Mouse (Mus musculus): ENCODE measurements around the gene Snapc2.
"Not testable (repeated sequence)": the region's sequence is repeated elsewhere in the genome, so short reads cannot be mapped to it uniquely, and the experiment has no call there.

Snapc2 gene

DNA sequence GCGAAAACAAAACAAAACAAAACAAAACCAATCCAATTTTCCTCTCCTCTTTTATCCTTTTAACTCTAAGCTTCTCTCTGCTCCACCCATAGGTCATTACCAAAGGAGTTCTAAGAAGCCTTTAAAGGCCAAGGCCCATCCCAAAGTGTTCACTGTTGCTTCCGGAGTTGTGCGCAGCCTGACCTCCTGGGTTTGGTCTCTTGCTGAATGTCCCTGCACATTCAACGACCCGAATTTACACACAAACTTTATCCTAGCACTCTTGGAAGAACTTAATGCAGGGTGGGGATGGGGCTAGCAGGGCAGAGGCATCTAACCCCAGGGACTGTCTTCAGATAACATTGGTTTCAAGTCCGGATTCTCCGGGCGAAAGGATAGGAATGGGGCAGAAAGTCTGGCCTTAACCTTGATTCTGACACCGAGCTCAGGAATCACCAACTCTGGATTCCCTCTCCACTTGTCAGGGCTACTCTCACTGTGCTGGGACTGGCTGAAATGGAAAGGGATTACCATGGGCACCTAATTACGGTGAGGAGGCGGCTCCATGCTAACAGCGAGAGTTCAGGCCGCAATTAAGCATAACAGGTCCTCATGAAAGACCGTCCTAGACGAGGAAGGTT is 15.0 kb upstream of the Snapc2 start:
- peak; percentile 78 for DNase-seq (ENCODE audit: low read depth, low spot score)

DNA sequence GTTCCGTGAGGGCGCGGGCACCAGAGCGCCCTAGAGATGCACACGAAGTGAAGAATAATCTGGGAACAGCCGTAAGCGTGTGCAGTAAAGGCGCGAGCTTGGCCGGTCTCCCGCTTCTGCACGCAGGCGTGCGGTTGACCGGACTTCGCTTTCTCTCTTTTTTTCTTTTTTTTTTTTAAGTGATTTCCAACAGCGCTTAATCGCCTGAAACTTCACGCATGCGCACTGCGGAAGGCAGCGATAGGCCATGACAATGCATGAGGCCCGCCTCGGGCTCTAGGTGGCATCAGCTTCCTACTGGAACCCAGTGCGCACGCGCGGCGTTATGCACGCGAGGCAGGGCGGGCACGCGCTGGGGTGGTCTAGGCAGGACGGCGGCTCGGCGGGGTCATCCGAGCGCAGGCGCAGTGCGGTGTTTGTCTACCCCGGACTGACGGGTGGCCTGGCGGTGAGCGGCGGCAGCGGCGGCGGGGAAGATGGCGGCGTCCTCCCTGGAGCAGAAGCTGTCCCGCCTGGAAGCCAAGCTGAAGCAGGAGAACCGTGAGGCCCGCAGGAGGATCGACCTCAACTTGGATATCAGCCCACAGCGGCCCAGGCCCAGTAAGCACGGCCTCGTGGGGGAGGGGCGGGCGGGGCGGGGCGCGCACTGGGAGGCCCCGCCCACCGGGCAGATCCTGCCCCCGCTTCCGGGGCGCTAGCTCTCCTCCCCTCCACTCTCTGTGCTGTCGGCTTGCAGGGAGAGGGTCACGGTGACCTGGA is 14.3 kb upstream of the Snapc2 start, which contains the start of the genes Map2k7 and Gm49320:
Gene Map2k7, plus strand, starts transcription at position 307 of the 759 bp plus-strand sequence.
Gene Gm49320, plus strand, starts transcription at position 432 of the 759 bp plus-strand sequence.
- DNase-seq (ENCODE audit: low read depth, low spot score): peak; percentile 99

DNA sequence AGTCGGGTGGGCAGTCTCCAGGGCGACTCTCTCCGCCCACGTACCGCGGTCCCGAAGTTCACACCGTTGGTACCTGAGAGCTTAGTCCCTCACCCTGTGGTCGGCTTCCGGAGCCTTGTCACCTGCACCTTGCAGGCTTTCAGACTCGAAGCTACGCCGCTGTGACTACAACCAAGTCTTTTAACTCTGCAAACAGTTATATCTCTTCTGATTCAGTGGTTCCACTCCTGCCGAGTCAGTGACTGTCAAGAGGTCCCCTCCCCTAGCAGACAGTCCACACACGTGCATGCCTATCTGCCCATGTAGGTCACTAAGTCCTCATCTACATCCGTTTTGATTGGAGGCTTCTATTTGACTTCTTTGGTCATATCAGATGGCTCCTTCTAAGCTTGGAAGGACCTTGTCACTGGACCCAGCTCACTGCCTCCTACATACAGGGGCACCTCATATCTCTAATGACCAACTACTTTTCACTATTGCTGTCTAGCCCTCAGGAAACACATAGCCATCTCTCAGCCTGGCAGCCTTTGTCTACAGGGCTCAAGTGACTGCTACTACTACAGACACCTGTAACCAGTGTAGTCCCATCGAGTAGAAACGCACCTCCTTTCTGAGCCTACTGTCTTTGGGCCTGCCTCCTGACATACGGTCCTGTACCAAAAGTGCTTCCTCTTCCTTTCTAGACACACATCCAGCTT is 13.5 kb upstream of the Snapc2 start:
- peak; percentile 10 for DNase-seq (ENCODE audit: low read depth, low spot score)

DNA sequence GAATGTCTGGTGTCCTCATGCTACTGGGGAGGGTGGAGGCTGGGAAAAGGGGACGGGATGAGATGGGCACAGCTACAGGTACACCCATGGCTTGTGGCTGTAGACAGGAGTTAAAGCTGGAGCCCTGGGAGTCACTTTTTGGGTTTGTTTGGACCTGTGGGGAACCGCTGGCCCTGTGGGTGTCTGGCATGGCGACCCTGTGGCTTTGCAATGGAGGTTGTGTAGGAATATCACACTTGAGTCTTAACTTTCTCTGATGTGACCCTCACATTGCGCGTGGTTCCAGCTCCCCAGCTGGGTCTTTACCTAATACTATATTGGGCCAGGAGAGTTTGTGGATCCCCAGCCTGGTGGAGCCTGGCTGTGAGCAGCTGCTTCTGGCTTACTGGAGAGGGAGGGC is 7.8 kb upstream of the Snapc2 start:
- DNase-seq (ENCODE audit: low read depth, low spot score): no peak

DNA sequence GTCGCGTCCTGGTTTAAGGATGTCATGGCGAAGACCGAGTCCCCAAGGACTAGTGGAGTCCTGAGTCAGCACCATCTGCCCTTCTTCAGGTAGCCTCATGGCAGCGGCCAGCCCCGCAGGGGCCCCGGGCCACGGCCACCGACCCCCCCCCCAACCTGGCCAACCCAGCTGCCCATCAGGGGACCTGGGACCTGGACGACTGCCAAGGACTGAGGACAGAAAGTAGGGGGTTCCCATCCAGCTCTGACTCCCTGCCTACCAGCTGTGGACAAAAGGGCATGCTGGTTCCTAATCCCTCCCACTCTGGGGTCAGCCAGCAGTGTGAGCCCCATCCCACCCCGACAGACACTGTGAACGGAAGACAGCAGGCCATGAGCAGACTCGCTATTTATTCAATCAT is 7.1 kb upstream of the Snapc2 start:
- DNase-seq (ENCODE audit: low read depth, low spot score): no peak

DNA sequence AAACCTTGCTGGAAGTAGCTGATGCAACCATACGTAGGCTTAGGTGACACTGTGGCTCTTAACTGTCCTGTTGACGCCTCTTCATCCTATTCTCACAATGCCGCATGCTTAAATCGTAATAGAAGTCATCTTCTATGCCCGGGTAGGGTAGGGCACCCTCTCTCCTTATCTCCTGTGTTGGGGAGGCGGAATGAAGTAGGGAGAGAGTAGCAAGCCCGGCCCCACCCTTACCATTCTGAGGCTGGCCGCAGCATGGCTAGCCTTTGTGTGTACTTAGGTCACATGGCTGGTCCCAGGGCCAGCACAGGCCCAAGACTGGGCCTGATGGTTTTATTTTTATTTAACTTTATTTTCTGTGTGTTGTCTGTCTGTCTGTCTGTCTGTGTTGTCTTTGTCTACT is 5.6 kb upstream of the Snapc2 start:
- DNase-seq (ENCODE audit: low read depth, low spot score): no peak

DNA sequence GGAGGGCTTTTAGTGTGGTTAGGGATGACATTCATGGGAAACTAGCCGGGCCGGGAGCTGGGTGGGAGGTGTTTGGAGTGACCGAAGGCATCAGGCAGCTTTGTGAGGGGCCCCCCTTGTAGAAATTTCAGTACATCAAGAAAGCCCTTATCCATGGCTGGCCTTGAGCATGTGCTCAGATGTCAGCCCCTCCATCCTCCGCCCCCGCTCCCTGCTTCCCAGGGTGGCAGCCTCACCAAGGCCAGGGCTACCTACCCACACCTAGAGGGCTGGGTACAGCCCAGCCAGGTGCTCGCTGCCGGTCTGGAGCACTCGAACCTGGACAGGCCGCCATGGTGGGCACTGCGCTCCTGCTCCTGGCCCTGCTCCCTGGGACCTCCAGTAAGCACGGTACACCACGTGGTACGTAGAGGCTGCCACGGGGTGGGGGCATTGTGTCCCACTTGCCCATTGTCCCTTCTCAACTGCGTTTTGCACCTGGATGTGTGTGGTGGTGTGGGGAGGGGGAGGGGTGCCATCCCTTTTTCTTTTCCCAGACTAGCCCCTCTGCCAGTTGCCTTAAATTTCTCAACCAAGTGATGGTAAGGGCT is 4.8 kb upstream of the Snapc2 start, which contains the start of gene Tgfbr3l:
Gene Tgfbr3l, plus strand, starts transcription at position 264 of the 590 bp plus-strand sequence.
- DNase-seq (ENCODE audit: low read depth, low spot score): no peak

DNA sequence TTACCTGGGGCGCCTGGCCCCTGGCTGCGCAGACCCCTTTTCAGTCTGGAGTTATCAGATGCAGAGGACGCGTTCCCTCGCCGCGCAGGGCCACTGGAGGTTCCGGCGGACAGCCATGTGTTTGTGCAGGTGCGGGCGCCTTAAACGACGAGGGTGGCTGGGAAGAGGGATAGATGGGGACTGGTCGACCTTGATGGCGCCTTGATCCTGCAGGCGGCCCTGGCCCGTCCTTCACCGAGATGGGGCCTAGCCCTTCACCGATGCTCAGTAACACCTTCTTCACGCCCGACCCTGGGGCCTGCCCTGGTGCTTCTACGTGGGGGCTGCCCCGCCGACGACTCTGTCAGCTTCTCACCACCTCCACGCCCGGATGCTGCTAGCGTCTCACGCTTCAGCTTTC is 3.7 kb upstream of the Snapc2 start:
- DNase-seq (ENCODE audit: low read depth, low spot score): no peak

DNA sequence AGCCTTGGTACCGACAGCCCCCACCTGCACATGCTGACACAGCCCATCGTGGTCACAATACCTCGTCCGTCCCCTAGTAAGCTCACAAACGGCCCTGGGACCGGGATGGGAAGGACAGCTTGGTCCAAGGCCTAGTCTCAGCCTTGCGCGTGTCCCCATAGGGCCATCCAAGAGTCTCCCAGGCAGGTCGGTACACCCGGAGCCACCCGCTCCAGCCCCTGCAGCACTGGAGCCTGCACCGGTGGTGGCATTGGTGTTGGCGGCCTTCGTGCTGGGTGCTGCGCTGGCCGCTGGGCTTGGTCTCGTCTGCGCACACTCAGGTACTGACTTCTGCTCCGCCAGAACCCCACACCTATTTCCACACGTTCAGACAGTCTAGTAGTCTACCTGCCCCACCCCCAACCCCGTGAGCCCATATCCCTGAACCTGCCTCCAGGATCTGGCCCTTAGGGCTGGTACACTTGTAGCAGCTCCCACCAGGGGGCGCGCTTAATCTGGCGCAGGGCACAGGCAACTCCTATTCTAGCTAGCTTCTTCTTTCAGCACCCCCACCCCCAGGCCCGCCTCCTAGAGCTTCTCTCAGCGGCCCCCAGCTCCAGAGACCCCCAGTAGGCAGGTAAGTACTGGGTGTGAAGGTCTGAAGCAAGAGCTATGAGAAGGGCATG is 2.4 kb upstream of the Snapc2 start:
- peak; percentile 77 for DNase-seq (ENCODE audit: low read depth, low spot score)

DNA sequence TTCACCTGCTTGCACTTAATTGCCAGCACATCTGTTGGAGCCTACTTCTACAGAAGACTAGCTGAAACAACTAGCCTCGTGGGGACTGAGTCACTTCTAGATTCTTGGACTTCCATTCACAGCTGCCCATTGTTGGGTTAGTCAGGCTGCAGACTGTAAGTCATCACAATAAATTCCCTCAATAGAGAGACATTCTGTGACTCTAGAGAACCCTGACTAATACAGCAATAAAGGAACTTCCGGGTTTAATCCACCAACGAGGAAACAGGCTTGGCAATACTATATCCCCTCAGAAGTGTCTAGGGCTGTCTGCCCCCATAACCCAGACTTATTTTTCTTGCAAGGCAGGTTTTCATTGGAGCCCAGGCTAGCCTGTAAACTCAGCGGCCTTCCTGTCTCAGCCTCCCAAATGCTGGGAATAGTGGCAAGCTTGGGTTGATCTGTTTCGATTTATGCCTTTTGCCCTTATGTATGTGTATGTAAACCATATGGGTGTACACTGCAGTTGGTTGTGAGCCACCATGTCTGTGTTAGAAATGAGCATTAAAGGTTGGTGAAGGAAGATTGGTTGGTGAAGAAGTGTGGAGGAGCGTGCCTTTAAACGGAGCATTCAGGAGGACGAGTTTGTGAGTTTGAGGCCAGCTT is 642 bp upstream of the Snapc2 start:
- no peak for DNase-seq (ENCODE audit: low read depth, low spot score)

DNA sequence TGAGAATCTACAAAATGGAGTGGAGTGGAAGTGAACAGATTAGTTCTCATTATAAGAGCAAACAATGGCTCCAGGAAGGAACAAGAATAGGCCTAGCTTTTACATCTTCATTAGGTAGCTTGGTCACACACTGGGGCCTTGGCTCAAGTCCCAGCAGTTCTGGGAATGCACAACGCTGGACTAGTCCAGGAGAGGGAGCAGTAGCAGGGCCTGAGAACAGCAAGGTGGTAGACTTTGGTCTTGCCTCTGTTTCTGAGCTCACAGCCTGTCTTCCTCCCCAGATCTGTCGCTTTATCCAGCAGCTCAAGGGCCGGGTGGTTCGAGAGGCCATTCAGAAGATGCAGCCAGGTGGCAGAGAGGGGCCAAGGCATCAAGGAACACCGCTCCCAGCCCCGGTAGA is 1.1 kb downstream of the Snapc2 start:
- DNase-seq (ENCODE audit: low read depth, low spot score): peak; percentile 31

DNA sequence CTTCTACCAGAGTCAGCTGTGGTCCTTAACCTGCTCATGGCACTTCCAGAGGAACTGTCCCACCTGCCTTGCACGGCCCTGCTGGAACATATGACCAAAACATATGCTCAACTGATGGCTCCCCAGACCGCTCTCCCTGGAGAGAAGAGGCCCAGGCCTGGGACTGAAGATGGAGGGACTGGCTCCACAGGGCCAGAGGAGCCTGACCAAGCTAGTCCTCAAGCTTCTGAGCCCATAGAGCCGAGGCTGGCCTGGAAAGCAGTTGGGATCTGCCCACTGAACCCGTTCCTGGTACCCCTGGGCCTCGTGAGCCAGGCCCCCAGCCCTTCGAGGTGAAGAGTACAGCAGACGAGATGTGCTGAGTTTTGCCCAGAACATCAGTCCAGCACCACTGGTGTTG is 2.6 kb downstream of the Snapc2 start:
- not testable (repeated sequence) for DNase-seq (ENCODE audit: low read depth, low spot score)

DNA sequence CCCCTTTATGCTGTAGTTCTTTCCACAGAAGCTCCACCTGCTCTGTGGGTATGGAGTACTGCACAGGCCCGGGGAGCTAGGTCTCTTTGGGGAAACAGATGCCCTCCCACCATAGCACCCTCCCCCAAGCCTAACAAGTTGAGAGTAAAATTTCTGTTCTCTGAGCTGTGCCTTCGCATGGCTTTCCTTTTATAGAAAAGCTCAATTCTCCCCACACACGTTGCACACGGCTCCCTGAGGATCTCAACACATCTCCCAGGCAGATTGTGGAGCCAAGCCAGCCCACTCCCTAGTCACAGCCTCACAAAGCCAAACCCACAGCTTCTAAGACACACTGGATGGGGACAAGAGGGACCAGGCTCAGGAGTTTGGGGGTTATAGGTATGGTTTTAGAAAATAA is 4.0 kb downstream of the Snapc2 start:
- no peak for DNase-seq (ENCODE audit: low read depth, low spot score)

DNA sequence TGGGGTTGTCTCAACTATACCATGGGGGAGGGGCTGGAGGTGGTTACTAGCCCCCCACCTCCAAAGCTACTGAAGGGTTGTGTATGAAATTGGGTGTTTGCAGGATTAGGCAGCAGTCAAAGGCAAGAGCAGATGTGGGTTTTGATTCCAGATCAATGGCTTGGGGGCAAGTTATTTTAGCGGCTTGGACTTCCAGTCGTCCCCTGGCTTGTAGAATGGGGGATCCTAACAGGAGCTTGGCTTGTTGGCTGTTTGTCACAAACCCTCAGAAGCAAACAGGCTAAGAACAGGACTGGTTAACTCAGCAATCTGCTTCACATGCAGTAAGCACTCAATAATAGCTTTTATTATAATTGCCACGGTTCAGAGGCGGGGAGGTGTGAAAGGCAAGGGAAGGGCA is 4.5 kb downstream of the Snapc2 start:
- no peak for DNase-seq (ENCODE audit: low read depth, low spot score)

DNA sequence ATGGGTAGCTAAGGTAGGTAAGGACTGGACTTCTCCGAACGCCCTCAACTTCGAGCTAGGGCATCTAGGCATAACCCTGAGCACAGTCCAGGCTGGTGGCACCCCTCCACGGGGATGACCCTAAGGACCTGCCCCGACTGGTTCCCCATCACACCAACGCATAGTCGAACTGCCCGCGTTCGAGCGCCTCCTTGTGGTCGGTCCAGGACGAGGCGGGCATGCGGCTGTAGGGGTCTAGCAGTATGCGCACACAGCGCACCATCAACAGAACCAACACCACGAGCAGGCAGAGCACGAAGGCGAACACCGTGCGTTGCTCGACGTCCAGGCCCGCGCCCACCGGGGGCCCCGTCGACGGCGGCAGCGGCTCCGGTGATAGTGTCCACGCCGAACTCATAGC is 5.4 kb downstream of the Snapc2 start:
- peak; percentile 67 for DNase-seq (ENCODE audit: low read depth, low spot score)

DNA sequence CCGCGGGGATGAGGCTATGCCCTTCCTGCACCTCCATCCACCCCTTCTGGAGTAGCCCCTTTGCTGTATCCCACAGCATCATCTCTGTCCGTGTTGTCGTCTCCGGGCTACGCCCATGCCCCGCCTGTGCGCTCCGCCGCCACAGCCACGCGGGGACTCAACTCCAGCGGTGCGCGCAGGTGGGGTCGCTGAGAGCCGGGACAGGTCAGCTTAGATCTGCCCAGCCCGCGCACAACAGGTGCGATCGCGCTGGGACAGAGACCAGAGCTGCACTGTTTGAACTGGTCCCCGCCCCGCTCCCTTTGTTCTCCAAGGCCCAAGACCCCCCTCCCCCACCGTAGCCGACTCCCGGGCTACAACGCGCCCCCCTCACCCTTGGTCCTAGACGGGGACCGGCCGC is 5.8 kb downstream of the Snapc2 start:
- peak; percentile 36 for DNase-seq (ENCODE audit: low read depth, low spot score)

DNA sequence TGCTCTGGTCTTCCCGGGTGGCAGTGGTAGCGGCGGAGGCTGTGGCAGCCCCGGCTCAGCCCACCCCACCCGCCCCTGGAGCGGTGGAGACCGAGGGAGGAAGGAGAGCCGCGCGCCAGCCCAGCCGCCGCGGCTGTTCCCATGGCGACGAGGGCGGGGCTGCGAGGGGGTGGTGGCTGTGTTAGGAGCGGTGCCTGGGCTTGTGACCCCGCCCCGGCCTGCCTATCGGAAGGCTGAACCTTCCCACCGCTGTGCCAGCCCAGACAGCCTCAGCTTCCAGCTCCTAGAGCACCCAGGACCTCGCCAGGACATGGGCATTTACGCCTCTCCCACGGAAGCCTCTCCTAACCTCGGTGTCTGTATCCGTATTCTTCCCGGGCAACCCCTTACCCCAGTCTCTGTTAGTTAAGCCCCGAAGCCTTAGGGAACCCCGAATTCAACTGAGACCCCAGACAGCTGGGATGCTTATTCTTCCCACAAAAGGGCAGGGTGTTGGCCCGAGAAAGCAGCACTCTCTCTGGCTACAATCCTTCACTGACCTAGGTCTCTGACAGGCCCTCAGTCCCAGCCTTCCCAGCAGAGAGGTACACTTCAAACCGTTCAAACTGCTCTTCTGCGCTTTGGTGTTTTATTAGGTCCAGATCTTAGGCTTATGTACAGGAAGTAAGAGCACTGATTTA is 6.4 kb downstream of the Snapc2 start, which contains the start of gene Ctxn1:
Gene Ctxn1, minus strand, starts transcription at position 150 of the 680 bp plus-strand sequence.
- DNase-seq (ENCODE audit: low read depth, low spot score): peak; percentile 73

DNA sequence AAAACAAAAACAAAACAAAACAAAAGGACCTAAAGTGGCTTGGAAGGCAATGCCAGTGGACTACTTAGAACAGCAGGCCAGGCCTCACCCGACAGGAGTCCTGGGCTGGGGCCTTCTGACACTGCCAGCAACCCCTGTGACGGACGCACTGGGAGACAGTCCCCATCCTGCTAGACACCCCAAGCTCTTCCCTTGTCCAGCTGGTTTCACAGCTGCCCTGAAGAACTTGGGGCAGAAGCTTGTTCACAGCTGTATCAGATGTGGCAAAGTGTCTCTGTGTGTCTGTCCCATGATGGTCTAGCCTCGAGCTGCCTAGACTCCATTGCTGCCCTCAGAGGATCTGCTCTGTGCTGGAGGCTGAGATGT is 6.9 kb downstream of the Snapc2 start:
- DNase-seq (ENCODE audit: low read depth, low spot score): no peak

DNA sequence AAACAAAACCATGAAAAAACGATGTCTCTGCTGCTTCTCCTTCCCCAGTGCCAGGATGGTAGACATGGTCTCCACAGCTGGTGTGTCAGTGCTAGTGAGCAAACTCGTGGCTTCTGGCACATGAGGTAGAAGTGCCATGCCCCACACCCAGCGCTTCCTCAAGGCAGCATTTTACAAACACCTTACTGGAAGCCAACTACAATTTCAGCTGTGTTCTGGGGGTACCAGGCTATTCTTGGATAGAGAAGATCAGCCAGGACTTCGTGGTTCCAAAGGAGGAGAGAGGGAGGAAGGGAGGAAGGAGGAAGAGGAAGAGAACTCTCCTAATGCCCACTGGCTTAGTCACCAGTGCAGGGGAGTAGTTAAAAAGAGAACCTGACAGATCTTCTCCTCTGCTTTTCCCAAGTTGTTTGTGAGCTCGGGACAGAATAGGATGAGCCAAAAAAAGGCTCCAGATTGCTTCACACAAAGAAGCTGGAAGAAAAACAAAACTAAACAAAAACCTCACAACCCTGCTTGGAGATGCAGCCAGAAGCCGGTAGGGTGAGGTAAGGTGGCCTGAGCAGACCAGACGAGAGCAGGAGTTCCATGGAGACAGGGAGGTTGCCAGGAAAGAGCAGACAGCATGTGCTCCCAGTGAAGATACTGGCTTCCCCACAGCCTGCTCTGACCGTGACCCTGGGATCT is 10.4 kb downstream of the Snapc2 start:
- no peak for DNase-seq (ENCODE audit: low read depth, low spot score)

All from A20 (cell line).